Mouse (Mus musculus) hindbrain, embryonic 14.5 days (tissue): ENCODE results near the gene Nudcd3. TPM values are rescaled to one million over a fixed set of nuclear protein-coding genes. Genes with fewer than 3 reads are reported as not detected.

ENCODE experiments used
- ATAC-seq: fragments of 200-750 bp; cut with Nextera tagmentation; 2 replicates; pipeline ENCODE4 v1.8.0; 2017; ENCODE audit warnings: moderate number of reproducible peaks, mild to moderate bottlenecking, moderate TSS enrichment, moderate library complexity; ENCODE audit not compliant: low FRiP score
- DNase-seq: peaks from one replicate; pipeline ENCODE4 v3.0.0-alpha.2; 2015; ENCODE audit warnings: low spot score
- H3K27ac ChIP-seq: fragments of 300-500 bp; sonication (generic); 2 replicates; pipeline ENCODE4 v1.5.1; 2014; ENCODE audit warnings: mild to moderate bottlenecking, moderate library complexity
- H3K27me3 ChIP-seq: fragments of 300-500 bp; sonication (generic); 2 replicates; pipeline ENCODE4 v1.6.1; 2014; ENCODE audit warnings: mild to moderate bottlenecking, low read length, mixed read lengths; ENCODE audit not compliant: control insufficient read depth, insufficient read depth
- H3K36me3 ChIP-seq: fragments of 300-500 bp; sonication (generic); replicated peaks from 2 replicates; pipeline ENCODE4 v1.6.1; 2014; ENCODE audit not compliant: control insufficient read depth, insufficient read depth
- H3K4me1 ChIP-seq: fragments of 300-500 bp; sonication (generic); replicated peaks from 2 replicates; pipeline ENCODE4 v1.6.1; 2014; ENCODE audit warnings: antibody characterized with exemption, low read length, mixed read lengths; ENCODE audit not compliant: control insufficient read depth, insufficient read depth
- H3K4me2 ChIP-seq: fragments of 300-500 bp; sonication (generic); replicated peaks from 2 replicates; pipeline ENCODE4 v1.6.1; 2014; ENCODE audit warnings: mild to moderate bottlenecking, moderate library complexity
- H3K4me3 ChIP-seq: fragments of 300-500 bp; sonication (generic); replicated peaks from 2 replicates; pipeline ENCODE4 v1.5.1; 2014; ENCODE audit warnings: mild to moderate bottlenecking, low read length
- H3K9ac ChIP-seq: fragments of 300-500 bp; sonication (generic); 2 replicates; pipeline ENCODE4 v1.6.1; 2014
- H3K9me3 ChIP-seq: fragments of 300-500 bp; sonication (generic); 2 replicates; pipeline ENCODE4 v1.6.1; 2016; ENCODE audit warnings: low read length; ENCODE audit not compliant: control insufficient read depth
- WGBS: fragments of 180-500 bp; shearing (Covaris S2); extraction: QIAGEN DNeasy Blood & Tissue Kit; methylation state at CpG from one replicate; pipeline ENCODE4 v1.1.7; 2014; 5-methylcytosine and 5-hydroxymethylcytosine counted together
- polyA plus RNA-seq: library from polyadenylated mRNA; unstranded; fragments of >200 nt; fragmentation: Nextera tagmentation; extraction: Ambion mirVana; gene quantifications from 2 replicates; pipeline ENCODE4 v1.2.1, GENCODE M21; 2014

Gene Nudcd3
- polyA plus RNA-seq, 1 experiment from 2014 or later = 57.7 TPM

- ATAC-seq = no peak
- no peaks in the 10 kb centered on the region for H3K9me3 ChIP-seq
- no peak overlapping the region for H3K27ac ChIP-seq
- no peaks in the 10 kb centered on the region for H3K27me3 ChIP-seq
- H3K9ac ChIP-seq = no peak overlapping the region
- no peak for DNase-seq
- H3K4me3 ChIP-seq = no peak overlapping the region
- no peak overlapping the region for H3K4me2 ChIP-seq
- H3K36me3 ChIP-seq = no peaks in the 10 kb centered on the region
- 70% methylated on average over 5 of the region's 5 CpGs for WGBS
- H3K4me1 ChIP-seq = 0 out of 2 replicates have a peak, but pooled peaks cover 19% of the 10 kb centered on the region
Measured at GRCm38 (mm10) chr11:6156651-6157050, 43.6 kb downstream of the Nudcd3 start.

- Histone ChIP-seq H3K4me3 (no peak overlapping the region), H3K27me3 (no peaks in the 10 kb centered on the region), H3K9ac (no peak overlapping the region), H3K4me2 (no peak overlapping the region), H3K9me3 (no peaks in the 10 kb centered on the region), H3K27ac (no peak overlapping the region), H3K36me3 (peaks cover 12% of the 10 kb centered on the region; the same call in 1 of the 2 replicates), H3K4me1 (0 out of 2 replicates have a peak, but pooled peaks cover 19% of the 10 kb centered on the region)
- ATAC-seq (no peak), DNase-seq (no peak)
- 69% methylated on average over 3 of the region's 3 CpGs for WGBS
Measured at GRCm38 (mm10) chr11:6154211-6154701, 46.0 kb downstream of the Nudcd3 start.

- Histone ChIP-seq H3K27ac (no peak overlapping the region), H3K4me2 (no peak overlapping the region), H3K9me3 (0 out of 2 replicates have a peak, but pooled peaks cover 3% of the 10 kb centered on the region), H3K4me1 (0 out of 2 replicates have a peak, but pooled peaks cover 19% of the 10 kb centered on the region), H3K27me3 (no peaks in the 10 kb centered on the region), H3K36me3 (peaks cover 19% of the 10 kb centered on the region), H3K9ac (no peak overlapping the region), H3K4me3 (no peak overlapping the region)
- no peak for ATAC-seq
- 96% methylated on average over 4 of the region's 4 CpGs for WGBS
- DNase-seq = no peak
Measured at GRCm38 (mm10) chr11:6152864-6153263, 47.4 kb downstream of the Nudcd3 start.

GRCm38 (mm10) chr11:6138233-6138950, 61.8 kb downstream of the Nudcd3 start:
- WGBS = 92% methylated on average over 6 of the region's 7 CpGs
- H3K9ac ChIP-seq = no peak overlapping the region
- H3K9me3 ChIP-seq = no peaks in the 10 kb centered on the region
- no peak overlapping the region for H3K27ac ChIP-seq
- no peaks in the 10 kb centered on the region for H3K27me3 ChIP-seq
- no peaks in the 10 kb centered on the region for H3K4me1 ChIP-seq
- no peak overlapping the region for H3K4me3 ChIP-seq
- H3K4me2 ChIP-seq = no peak overlapping the region
- ATAC-seq = no peak
- no peak for DNase-seq
- peaks cover 13% of the 10 kb centered on the region for H3K36me3 ChIP-seq

- no peaks in the 10 kb centered on the region for H3K36me3 ChIP-seq
- no peak overlapping the region for H3K27ac ChIP-seq
- H3K4me3 ChIP-seq = no peak overlapping the region
- H3K4me2 ChIP-seq = no peak overlapping the region
- WGBS = 97% methylated on average over 4 of the region's 4 CpGs
- H3K9ac ChIP-seq = no peak overlapping the region
- H3K4me1 ChIP-seq = no peaks in the 10 kb centered on the region
- DNase-seq (no peak), ATAC-seq (no peak)
- no peaks in the 10 kb centered on the region for H3K27me3 ChIP-seq
- no peaks in the 10 kb centered on the region for H3K9me3 ChIP-seq
Measured at GRCm38 (mm10) chr11:6132886-6133285, 67.3 kb downstream of the Nudcd3 start.

- no peak for DNase-seq
- Histone ChIP-seq H3K27ac (no peak overlapping the region), H3K4me2 (no peak overlapping the region), H3K9me3 (no peaks in the 10 kb centered on the region), H3K36me3 (no peaks in the 10 kb centered on the region), H3K27me3 (no peaks in the 10 kb centered on the region), H3K9ac (no peak overlapping the region), H3K4me1 (no peaks in the 10 kb centered on the region), H3K4me3 (no peak overlapping the region)
- WGBS = 93% methylated on average over 1 of the region's 1 CpGs
- ATAC-seq = no peak
Measured at GRCm38 (mm10) chr11:6130578-6130977, 69.6 kb downstream of the Nudcd3 start.

- no peak overlapping the region for H3K4me2 ChIP-seq
- H3K4me1 ChIP-seq = no peaks in the 10 kb centered on the region
- ATAC-seq (no peak), DNase-seq (no peak)
- no peaks in the 10 kb centered on the region for H3K9me3 ChIP-seq
- no peak overlapping the region for H3K4me3 ChIP-seq
- no peaks in the 10 kb centered on the region for H3K27me3 ChIP-seq
- peaks cover 30% of the 10 kb centered on the region for H3K36me3 ChIP-seq
- no peak overlapping the region for H3K27ac ChIP-seq
- WGBS = 100% methylated on average over 1 of the region's 1 CpGs
- H3K9ac ChIP-seq = no peak overlapping the region
Measured at GRCm38 (mm10) chr11:6123605-6124120, 76.6 kb downstream of the Nudcd3 start.

- DNase-seq (no peak), ATAC-seq (no peak)
- Histone ChIP-seq H3K27ac (no peak overlapping the region), H3K4me1 (no peaks in the 10 kb centered on the region), H3K9ac (no peak overlapping the region), H3K36me3 (peaks cover 34% of the 10 kb centered on the region), H3K4me2 (no peak overlapping the region), H3K27me3 (no peaks in the 10 kb centered on the region), H3K9me3 (no peaks in the 10 kb centered on the region), H3K4me3 (no peak overlapping the region)
- 95% methylated on average over 5 of the region's 5 CpGs for WGBS
Measured at GRCm38 (mm10) chr11:6122631-6123030, 77.6 kb downstream of the Nudcd3 start.

GRCm38 (mm10) chr11:6120596-6120995, 79.6 kb downstream of the Nudcd3 start:
- H3K9ac ChIP-seq = no peak overlapping the region

More at GRCm38 (mm10) chr11:6120596-6120995, 79.6 kb downstream of the Nudcd3 start:
- no peaks in the 10 kb centered on the region for H3K4me1 ChIP-seq
- DNase-seq (no peak), ATAC-seq (no peak)
- no peak overlapping the region for H3K4me3 ChIP-seq
- no peak overlapping the region for H3K4me2 ChIP-seq
- 73% methylated on average over 11 of the region's 11 CpGs for WGBS
- H3K9me3 ChIP-seq = no peaks in the 10 kb centered on the region
- H3K36me3 ChIP-seq = peaks cover 34% of the 10 kb centered on the region
- no peaks in the 10 kb centered on the region for H3K27me3 ChIP-seq
- no peak overlapping the region for H3K27ac ChIP-seq
